Mouse (Mus musculus): Measurements from ENCODE around the gene Vmn2r19. TPM values are rescaled to one million over a fixed set of nuclear protein-coding genes. Genes with fewer than 3 reads are reported as not detected.

Vmn2r19 gene
- polyA plus RNA-seq (2015; fragmentation: Nextera tagmentation; extraction: Ambion mirVana), result not detected in 2 replicates

DNA sequence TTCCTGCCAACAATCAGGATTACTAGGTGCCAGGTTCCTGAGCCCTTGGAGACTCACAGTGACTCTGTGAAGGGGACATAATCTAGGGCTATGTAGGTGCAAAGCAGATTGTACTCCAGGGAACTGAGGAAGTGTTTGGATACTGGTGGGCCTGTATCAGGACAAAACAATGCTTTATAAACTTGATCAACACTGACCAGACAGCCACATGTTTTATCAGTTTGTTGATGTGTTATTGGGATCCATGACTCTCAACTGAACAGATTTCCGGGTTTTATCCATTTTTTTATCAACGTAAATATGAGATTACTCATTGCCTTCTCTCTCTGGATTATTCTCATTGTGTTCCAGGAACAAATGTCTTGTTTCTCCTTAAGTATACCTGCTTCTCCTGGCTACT, at the start of gene Vmn2r19:
Gene Vmn2r19 (plus strand): TSS at position 301 of the 400 bp plus-strand sequence.

DNA sequence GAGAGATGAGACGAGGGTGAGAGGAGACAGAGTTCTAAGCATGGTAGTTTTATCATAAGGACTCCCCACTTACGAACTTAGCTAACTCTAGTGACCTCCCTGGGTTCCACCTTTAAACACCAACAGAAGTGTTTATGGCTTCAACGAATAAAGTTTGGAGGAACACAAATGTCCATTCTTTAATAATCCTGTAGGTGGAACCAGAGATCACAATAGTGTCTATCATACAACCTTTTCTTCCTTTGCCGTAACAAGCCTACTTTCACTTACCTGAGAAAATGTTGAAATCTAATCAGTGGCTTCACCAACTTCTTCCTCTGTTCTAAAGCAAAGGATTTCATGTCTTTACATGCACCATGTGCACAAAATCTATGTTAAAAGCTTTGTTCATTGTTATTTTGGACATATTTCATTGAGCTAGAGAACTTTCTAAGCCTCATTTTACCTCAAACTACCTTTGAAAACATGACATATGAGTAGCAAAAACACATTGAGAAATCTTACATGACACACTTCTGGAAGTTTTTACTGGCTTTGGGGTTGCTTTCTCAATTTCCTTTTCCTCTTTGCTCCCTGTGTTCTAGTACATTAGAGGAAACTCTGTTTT, 46.5 kb upstream of the Vmn2r19 start, which contains the start of gene Clec4d:
Gene Clec4d (plus strand): TSS at position 557 of the 607 bp plus-strand sequence.

DNA sequence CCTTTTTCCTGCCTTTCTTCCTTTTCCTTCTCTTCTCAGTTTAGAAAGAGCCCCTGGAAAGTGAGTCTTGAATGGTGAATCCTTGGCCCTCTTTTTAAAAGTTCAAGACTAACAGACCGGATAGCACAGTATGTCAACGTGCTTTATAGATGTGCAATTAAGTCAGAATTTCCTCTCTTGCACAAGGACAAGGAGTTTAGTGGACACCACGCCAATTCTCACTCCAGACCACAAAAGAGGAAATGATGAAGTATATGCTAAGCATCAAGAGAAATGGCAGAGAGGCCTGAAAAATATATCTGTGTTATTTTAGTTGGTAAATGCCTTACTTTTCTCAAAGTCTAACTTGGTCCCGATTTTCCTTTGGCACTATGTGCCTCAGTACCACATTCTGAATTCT, 18.4 kb upstream of the Vmn2r19 start, which contains the start of gene Clec4e:
Gene Clec4e (minus strand): TSS at position 118 of the 400 bp plus-strand sequence.

Other genes starting within 250 kb of the Vmn2r19 start
- gene Clec4a2, start 201.9 kb upstream of the Vmn2r19 start, polyA plus RNA-seq (2015; fragmentation: Nextera tagmentation; extraction: Ambion mirVana), result 9.6 and 18.4 TPM in 2 replicates
- not detected in 2 replicates for gene Clec4b2, start 135.4 kb upstream of the Vmn2r19 start, polyA plus RNA-seq (2015; fragmentation: Nextera tagmentation; extraction: Ambion mirVana)
- gene Clec4n, start 78.5 kb upstream of the Vmn2r19 start, polyA plus RNA-seq (2015; fragmentation: Nextera tagmentation; extraction: Ambion mirVana), result 19.2 and 26.2 TPM in 2 replicates
- 2.2 and 2.8 TPM in 2 replicates for gene Clec4d, start 46.2 kb upstream of the Vmn2r19 start, polyA plus RNA-seq (2015; fragmentation: Nextera tagmentation; extraction: Ambion mirVana)
- gene Clec4e, start 18.5 kb upstream of the Vmn2r19 start, polyA plus RNA-seq (2015; fragmentation: Nextera tagmentation; extraction: Ambion mirVana), result 0.25 and 0.47 TPM in 2 replicates
- not detected in 2 replicates for gene Vmn2r20, start 109.8 kb downstream of the Vmn2r19 start, polyA plus RNA-seq (2015; fragmentation: Nextera tagmentation; extraction: Ambion mirVana)
- gene Vmn2r21, start 225.1 kb downstream of the Vmn2r19 start, polyA plus RNA-seq (2015; fragmentation: Nextera tagmentation; extraction: Ambion mirVana), result not detected in 2 replicates